Mouse (Mus musculus) megakaryocyte, embryonic 14.5 days (primary cell): ENCODE results near the gene Rfpl4. TPM values are rescaled to one million over a fixed set of nuclear protein-coding genes. Genes with fewer than 3 reads are reported as not detected.
"Not testable (repeated sequence)": the region's sequence is repeated elsewhere in the genome, so short reads cannot be mapped to it uniquely, and the experiment has no call there.

ENCODE experiments used
- H3K27me3 ChIP-seq: replicated peaks from 2 replicates; pipeline ENCODE3; 2012; ENCODE audit warnings: inconsistent platforms
- H3K36me3 ChIP-seq: replicated peaks from 2 replicates; pipeline ENCODE3; 2012; ENCODE audit warnings: low read length, inconsistent platforms, mixed read lengths
- H3K4me1 ChIP-seq: 2 replicates; pipeline ENCODE4 v1.6.1; 2012; ENCODE audit warnings: inconsistent platforms
- H3K4me3 ChIP-seq: replicated peaks from 2 replicates; pipeline ENCODE3; 2012; ENCODE audit warnings: moderate library complexity, mild to moderate bottlenecking, inconsistent platforms
- H3K9me3 ChIP-seq: 2 replicates; pipeline ENCODE4 v1.6.1; 2012; ENCODE audit warnings: inconsistent platforms
- FLI1 ChIP-seq: IDR thresholded peaks from 2 replicates; pipeline ENCODE4 v1.6.1; 2012; ENCODE audit warnings: low read length, inconsistent platforms, mixed read lengths
- GATA1 ChIP-seq: IDR thresholded peaks from 3 replicates; pipeline ENCODE4 v1.6.1; 2012; ENCODE audit warnings: mixed read lengths, low read length, inconsistent platforms, borderline replicate concordance
- polyA plus RNA-seq: library from polyadenylated mRNA; stranded (reverse); fragments of >175 nt; gene quantifications from 2 replicates; pipeline ENCODE4 v1.2.3, GENCODE M21; 2012; ENCODE audit warnings: low replicate concordance; ENCODE audit not compliant: insufficient read depth

Rfpl4 gene
- polyA plus RNA-seq, 1 experiment = not detected

DNA sequence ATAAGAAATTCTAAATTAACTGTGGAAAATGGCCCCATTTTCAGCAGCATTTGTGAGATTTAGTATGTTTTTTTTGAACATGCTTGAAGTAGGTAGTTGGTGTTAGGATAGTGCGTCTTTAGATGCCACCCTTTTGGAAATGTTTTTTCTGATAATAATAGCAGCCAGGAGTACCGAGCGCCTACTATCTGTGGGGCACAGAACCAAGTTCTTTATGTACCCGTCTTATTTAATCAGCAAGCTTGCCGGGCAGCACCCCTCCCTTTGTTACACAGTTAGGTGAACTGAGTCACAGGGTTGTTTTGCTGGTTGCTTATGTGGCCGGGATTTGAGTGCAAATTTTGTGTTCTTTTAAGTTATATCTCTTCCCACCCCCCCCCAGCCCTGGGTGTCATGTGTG is 35.5 kb downstream of the Rfpl4 start:
- no peak for TF ChIP-seq FLI1
- TF ChIP-seq GATA1 = no peak
- no peaks in the 10 kb centered on the region for H3K27me3 ChIP-seq
- peak overlapping the region; percentile 98 for H3K4me3 ChIP-seq
- H3K9me3 ChIP-seq = no peaks in the 10 kb centered on the region
- peaks cover 67% of the 10 kb centered on the region for H3K4me1 ChIP-seq
- H3K36me3 ChIP-seq = peaks cover 71% of the 10 kb centered on the region

DNA sequence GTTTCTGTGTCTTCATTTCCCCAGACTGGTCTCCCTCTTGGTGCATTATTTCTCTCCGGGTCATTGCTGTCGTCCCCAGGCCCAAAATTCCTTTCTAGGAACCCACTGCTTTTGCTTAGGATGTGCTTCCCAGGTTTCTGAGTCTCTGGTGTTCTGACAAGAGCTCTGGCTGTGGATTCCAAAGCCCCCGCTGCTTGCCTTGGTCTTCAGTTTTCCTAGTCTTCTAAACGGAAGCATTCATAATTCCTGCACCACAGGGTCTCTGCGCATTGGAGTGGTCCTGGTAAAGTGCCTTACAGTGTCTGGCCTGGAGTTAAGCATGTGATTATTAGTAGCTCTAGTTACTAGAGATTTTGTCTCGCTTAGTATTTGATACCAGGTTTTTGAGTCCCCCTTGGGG is 35.9 kb downstream of the Rfpl4 start:
- peaks cover 65% of the 10 kb centered on the region for H3K4me1 ChIP-seq
- H3K27me3 ChIP-seq = no peaks in the 10 kb centered on the region
- TF ChIP-seq FLI1 = no peak
- no peak for TF ChIP-seq GATA1
- peaks cover 70% of the 10 kb centered on the region for H3K36me3 ChIP-seq
- H3K4me3 ChIP-seq = peak overlapping the region; percentile 98
- no peaks in the 10 kb centered on the region for H3K9me3 ChIP-seq

DNA sequence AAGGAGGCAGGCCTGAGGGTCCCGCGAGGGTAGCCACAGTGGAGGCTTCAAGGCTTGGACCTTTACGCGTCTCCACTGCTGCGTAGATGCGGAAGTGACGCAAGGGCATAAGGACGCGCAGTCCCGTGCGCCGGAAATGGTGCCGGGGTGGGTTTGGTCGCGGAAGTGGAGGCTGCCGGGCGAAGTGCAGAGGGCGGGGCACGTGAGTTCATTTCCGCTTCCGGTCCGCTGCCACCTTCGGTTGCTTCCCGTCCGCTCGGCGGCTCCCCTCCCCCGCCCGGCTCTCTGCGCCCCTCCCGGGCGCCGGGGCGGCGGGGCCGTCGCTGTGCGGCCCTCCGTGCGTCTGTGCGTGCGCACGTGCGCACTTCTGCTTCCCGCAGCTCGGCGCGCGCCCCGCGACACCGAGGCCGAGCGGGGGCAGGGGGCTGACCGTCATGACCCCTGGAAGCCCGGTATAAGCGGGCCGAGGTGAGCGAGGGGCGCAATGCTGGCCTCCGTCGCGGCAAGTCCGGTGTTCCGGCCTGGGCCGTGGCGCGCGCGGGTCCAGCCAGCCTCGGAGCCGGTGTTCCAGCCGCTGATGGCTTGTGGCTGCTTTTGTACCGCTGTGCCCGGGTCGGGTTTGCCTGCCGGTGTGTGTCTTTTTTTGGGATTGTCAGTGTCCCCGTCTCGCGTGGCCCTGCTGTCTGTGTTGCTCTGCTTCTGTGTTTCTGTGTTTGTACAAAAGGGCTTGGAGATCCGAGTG is 36.6 kb downstream of the Rfpl4 start, which contains the start of gene Epn1:
Gene Epn1, plus strand, starts transcription at position 226 of the 742 bp plus-strand sequence.
- no peaks in the 10 kb centered on the region for H3K27me3 ChIP-seq
- peak within 1 kb of the TSS; percentile 98 for H3K4me3 ChIP-seq
- H3K4me1 ChIP-seq = peaks cover 64% of the 10 kb centered on the region
- TF ChIP-seq GATA1 (no peak), FLI1 (peak; percentile 98)
- peaks cover 70% of the 10 kb centered on the region for H3K36me3 ChIP-seq
- no peaks in the 10 kb centered on the region for H3K9me3 ChIP-seq

DNA sequence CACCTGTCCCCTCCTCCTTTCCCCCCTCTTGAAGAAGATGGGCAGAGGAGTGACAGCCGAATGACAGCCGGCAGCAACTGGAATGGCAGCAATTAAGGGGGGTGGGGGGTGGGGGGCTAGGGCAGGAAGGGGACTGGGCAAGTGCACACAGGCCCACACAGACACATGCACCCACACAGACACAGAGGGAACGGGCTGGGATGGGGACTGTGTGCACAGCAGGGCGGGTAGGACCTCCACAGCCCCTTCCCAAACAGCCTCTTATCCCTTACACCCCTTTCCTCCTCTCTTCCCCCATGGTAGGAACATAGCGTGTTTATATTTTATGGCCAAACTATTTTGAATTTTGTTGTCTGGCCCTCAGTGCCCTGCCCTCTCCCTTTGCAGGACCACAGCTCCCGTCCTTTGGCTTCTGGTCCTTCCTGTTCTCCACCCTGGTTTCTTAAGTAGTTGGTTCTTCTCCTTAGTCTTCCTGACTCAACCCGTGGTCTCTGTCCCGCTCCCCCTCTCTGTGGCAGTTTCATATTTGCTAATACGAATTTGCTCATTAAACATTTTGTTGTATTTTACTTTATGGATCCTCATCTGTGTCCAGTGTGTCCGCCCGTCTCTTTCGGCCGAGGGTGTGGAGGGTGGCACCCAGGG is 37.3 kb downstream of the Rfpl4 start:
- Histone ChIP-seq H3K4me1 (peaks cover 61% of the 10 kb centered on the region), H3K36me3 (peaks cover 70% of the 10 kb centered on the region), H3K4me3 (peak overlapping the region; percentile 98)
- not testable (repeated sequence) for H3K9me3 ChIP-seq, H3K27me3 ChIP-seq

DNA sequence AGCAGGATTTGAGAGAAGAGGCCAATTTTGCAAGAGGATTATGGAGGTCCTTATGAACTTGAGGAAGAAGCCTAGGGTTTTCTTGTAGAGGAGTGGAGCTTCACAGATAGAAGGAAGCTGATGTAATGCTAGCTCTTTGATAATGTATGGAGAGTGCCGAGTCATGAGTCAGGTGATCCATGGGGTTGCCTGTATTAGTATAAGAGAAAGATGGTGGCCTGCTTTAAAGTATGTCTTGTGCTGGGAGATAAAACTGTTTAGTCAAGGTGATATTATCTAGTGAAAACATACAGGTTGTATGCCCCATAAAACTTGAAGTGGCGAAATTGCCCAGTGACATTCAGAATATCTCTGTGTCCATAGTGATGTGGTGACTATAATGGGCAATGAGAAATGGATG is 39.8 kb downstream of the Rfpl4 start:
- Histone ChIP-seq H3K36me3 (peaks cover 73% of the 10 kb centered on the region), H3K4me3 (no peak overlapping the region)
- TF ChIP-seq FLI1 (no peak), GATA1 (no peak)

DNA sequence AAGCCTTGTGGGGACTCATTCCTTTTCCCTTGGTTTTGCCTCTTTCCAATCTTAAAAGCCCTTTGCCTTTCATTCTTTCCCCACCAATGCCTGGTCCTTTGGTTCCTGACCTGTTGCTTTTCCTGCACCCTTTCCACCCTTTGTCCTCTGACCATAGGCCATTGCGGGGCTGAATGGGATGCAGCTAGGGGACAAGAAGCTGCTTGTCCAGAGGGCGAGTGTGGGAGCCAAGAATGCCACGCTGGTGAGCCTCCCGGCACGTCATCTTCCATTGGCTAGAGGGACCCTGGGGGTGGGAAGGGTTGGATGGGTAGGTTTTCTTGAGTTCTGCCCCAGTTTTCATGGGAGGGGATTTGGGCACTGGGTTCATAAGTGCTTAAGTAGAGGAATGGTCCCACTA is 41.8 kb downstream of the Rfpl4 start:
- Histone ChIP-seq H3K4me1 (peaks cover 67% of the 10 kb centered on the region), H3K36me3 (peaks cover 91% of the 10 kb centered on the region), H3K9me3 (no peaks in the 10 kb centered on the region), H3K27me3 (no peaks in the 10 kb centered on the region), H3K4me3 (no peak overlapping the region)
- no peak for TF ChIP-seq GATA1
- no peak for TF ChIP-seq FLI1

More for the DNA sequence above, 39.8 kb downstream of the Rfpl4 start:
- H3K27me3 ChIP-seq = no peaks in the 10 kb centered on the region
- H3K4me1 ChIP-seq = peaks cover 60% of the 10 kb centered on the region
- no peaks in the 10 kb centered on the region for H3K9me3 ChIP-seq

DNA sequence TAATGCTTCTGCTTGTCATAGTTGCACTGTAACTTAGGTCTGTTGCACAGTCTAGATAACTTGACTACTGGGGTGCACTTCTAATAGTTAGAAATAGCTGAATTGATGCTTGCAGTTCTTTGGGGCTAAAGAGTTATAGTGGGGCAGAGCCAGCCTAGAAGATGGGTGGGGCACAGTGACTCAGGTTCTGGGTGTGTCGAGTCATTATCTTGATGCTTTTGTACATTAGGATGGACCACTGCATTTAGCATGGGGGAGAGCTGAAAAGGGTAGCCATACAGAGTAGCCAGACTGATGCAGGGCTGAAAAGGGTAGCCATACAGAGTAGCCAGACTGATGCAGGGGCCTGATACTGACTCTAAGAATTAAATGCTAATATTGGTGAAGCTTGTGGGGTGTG is 43.2 kb downstream of the Rfpl4 start:
- H3K4me1 ChIP-seq = peaks cover 69% of the 10 kb centered on the region
- H3K4me3 ChIP-seq = no peak overlapping the region
- no peaks in the 10 kb centered on the region for H3K9me3 ChIP-seq
- H3K36me3 ChIP-seq = peaks cover 98% of the 10 kb centered on the region
- no peaks in the 10 kb centered on the region for H3K27me3 ChIP-seq
- no peak for TF ChIP-seq GATA1
- no peak for TF ChIP-seq FLI1

DNA sequence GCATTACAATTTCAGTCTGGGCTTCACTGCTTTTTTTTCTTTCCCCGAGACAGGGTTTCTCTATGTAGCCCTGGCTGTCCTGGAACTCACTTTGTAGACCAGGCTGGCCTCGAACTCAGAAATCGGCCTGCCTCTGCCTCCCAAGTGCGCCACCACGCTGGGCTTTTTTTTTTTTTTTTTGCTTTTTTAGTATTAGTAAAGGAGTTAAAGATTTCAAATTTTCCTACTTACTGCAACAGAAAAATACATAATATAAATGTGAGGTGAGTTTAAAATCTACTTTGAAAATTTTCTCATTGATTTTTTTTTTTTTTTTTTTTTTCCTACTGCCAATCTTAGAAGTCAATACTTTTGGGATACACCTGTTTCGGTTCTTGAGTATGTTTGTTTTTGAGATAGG is 51.9 kb downstream of the Rfpl4 start:
- Histone ChIP-seq H3K4me1 (peaks cover 65% of the 10 kb centered on the region), H3K36me3 (peaks cover 53% of the 10 kb centered on the region)

DNA sequence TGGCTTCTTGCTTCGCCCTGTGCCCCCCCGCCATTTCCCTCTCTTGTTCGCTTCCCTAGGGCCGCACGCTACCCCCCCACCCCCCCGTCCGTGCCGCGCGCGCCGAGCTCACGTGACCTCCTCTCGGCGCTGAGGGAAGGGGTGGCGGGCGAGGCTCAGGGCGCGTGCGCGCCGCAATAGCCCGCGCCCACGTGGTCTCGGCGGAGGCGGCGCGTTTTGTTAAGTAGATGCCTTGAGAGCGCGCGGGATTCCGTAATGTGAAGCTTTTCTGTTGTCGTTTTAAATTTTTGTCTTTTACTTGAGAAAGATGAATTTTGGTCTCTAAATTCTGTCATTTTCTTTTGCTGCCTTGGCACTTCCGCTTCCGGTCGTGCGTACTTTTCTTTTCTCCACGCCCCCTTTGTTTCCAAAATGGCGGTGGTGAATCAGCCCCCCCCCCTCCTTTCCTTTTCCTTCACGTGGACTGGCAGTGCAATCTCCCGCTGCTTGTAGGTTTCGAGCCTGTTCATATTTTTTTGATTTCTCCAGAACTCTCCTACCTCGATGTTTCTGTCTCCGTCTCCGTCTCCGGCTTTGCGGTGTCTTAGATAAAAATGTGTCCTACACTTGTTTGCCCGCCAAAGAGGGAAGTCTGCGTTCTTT is 54.3 kb downstream of the Rfpl4 start:
- H3K36me3 ChIP-seq = peaks cover 29% of the 10 kb centered on the region
- TF ChIP-seq GATA1 = no peak
- no peak for TF ChIP-seq FLI1
- peaks cover 71% of the 10 kb centered on the region for H3K4me1 ChIP-seq
- peaks cover 6% of the 10 kb centered on the region for H3K27me3 ChIP-seq
- H3K4me3 ChIP-seq = peak overlapping the region; percentile 95
- H3K9me3 ChIP-seq = no peaks in the 10 kb centered on the region

More for the DNA sequence above, 51.9 kb downstream of the Rfpl4 start:
- no peaks in the 10 kb centered on the region for H3K9me3 ChIP-seq
- no peaks in the 10 kb centered on the region for H3K27me3 ChIP-seq
- no peak overlapping the region for H3K4me3 ChIP-seq
- TF ChIP-seq GATA1 (no peak), FLI1 (no peak)
